Mouse (Mus musculus) cortical plate, adult 2 months (tissue): Measurements from ENCODE around the gene Ptpra. TPM values are rescaled to one million over a fixed set of nuclear protein-coding genes. Genes with fewer than 3 reads are reported as not detected.

Source experiments
- H3K27ac ChIP-seq: fragments of 200-500 bp; 2 replicates; pipeline ENCODE4 v1.5.1; 2012; ENCODE audit warnings: low read length, control low read depth, inconsistent platforms; ENCODE audit not compliant: insufficient read depth
- H3K4me1 ChIP-seq: fragments of 200-500 bp; 2 replicates; pipeline ENCODE4 v1.6.1; 2011; ENCODE audit warnings: low read length; ENCODE audit not compliant: control insufficient read depth, insufficient read depth
- H3K4me3 ChIP-seq: fragments of 200-500 bp; 2 replicates; pipeline ENCODE4 v1.5.1; 2011; ENCODE audit warnings: mild to moderate bottlenecking, low read length, control low read depth; ENCODE audit not compliant: insufficient read depth
- CTCF ChIP-seq: fragments of 200-500 bp; IDR thresholded peaks from 2 replicates; pipeline ENCODE4 v1.5.1; 2011; ENCODE audit warnings: mild to moderate bottlenecking, control low read depth, low read length; ENCODE audit not compliant: insufficient read depth; ENCODE audit errors: extremely low read depth
- POLR2A ChIP-seq: fragments of 200-500 bp; IDR thresholded peaks from 2 replicates; pipeline ENCODE4 v1.6.1; 2011; ENCODE audit warnings: mild to moderate bottlenecking, low read length, control low read depth; ENCODE audit not compliant: insufficient read depth; ENCODE audit errors: extremely low read depth
- polyA plus RNA-seq: library from polyadenylated mRNA; depleted of rRNA; stranded (reverse); fragments of >200 nt; gene quantifications from 2 replicates; pipeline ENCODE4 v1.2.3, GENCODE M21; 2012

The Ptpra gene
- polyA plus RNA-seq, 1 experiment: 156 TPM

DNA sequence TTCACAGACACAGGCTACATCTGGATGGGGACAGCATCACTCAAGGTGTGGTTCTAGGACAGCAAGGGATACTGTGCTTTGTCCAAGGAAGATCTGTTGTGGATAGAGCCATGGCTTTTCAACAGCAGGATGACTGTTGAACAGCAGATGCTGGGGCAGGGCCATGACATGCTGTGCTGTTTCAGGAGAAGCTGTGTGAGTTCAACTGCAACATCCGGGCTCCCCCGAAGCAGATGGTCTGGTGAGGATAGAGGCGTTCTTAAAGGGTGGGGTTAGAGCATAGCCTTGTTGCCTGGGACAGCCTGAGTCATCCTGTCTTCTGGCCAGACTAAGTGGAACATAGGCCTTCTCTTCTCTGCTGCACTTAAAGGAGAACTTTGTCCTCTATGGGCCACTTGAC lies 11.2 kb upstream of the Ptpra start:
- Histone ChIP-seq H3K27ac (no peak overlapping the region), H3K4me3 (no peak overlapping the region), H3K4me1 (no peaks in the 10 kb centered on the region)
- TF ChIP-seq CTCF (no peak), POLR2A (no peak)

DNA sequence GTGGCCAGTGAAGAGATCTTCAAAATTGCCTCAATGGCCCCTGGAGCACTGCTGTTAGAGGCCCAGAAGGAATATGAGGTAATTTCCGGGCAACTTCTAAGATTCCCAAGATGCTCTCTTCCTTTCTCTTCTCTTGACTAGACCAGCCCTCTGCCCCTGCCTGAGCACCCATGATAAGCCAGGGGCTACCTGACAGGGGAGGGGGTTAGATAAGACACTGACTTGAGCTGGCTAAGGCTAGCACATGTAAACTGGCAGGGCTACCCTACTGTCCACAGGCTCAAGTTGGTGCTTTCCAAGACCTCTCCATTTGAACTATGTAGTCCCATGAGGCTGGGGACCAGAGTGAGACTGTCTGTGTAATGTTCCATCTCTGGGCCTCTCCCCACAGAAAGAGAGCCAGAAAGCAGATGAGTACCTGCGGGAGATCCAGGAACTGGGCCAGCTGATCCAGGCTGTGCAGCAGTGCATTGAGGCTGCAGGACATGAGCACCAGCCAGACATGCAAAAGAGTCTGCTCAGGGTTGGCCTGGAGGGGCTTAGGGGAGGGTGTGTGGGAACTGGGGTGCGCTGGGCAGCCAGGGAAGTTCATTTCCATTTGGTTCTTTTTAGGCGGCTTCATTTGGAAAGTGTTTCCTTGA lies 10.1 kb upstream of the Ptpra start:
- Histone ChIP-seq H3K27ac (no peak overlapping the region), H3K4me1 (no peaks in the 10 kb centered on the region), H3K4me3 (no peak overlapping the region)
- TF ChIP-seq CTCF (no peak), POLR2A (no peak)

DNA sequence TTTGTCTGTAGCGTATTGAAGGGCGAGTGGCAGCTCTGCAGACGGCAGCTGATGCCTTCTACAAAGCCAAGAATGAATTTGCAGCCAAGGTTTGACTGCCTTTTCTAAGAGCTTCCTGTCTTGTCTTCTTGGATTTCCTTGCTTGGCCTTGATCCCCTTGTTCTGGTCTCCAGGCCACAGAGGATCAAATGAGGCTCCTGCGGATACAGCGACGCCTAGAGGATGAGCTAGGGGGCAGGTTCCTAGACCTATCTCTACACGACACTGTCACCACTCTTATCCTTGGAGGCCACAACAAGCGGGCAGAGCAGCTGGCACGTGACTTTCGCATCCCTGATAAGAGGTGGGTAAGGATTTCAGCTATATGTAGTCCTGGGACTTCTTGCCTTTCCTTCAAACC lies 7.9 kb upstream of the Ptpra start:
- no peak for TF ChIP-seq POLR2A
- H3K4me1 ChIP-seq: no peaks in the 10 kb centered on the region
- no peak overlapping the region for H3K4me3 ChIP-seq
- no peak overlapping the region for H3K27ac ChIP-seq

DNA sequence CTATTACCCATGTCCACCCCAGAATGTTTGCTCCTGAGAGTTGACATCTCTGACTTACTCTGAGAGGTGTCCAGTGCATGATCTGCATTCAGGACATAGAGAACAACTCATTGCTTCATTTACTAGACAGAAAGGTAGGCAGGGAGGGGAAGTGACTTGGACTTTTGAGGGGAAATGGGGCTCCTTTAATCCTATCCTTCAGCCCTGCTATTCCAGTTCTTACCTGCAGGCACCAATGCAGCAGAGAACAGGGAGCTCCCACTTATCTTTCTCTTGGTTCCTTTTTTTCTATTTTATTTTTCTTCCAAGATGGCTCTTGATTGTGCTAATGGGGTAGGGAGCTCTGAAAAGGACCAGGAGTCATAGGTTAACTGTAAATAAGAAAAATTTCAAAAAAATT lies 1.6 kb upstream of the Ptpra start:
- H3K4me3 ChIP-seq: no peak overlapping the region
- no peak overlapping the region for H3K27ac ChIP-seq
- TF ChIP-seq CTCF (no peak), POLR2A (no peak)
- peaks cover 4% of the 10 kb centered on the region; the same call in 1 of the 2 replicates for H3K4me1 ChIP-seq

DNA sequence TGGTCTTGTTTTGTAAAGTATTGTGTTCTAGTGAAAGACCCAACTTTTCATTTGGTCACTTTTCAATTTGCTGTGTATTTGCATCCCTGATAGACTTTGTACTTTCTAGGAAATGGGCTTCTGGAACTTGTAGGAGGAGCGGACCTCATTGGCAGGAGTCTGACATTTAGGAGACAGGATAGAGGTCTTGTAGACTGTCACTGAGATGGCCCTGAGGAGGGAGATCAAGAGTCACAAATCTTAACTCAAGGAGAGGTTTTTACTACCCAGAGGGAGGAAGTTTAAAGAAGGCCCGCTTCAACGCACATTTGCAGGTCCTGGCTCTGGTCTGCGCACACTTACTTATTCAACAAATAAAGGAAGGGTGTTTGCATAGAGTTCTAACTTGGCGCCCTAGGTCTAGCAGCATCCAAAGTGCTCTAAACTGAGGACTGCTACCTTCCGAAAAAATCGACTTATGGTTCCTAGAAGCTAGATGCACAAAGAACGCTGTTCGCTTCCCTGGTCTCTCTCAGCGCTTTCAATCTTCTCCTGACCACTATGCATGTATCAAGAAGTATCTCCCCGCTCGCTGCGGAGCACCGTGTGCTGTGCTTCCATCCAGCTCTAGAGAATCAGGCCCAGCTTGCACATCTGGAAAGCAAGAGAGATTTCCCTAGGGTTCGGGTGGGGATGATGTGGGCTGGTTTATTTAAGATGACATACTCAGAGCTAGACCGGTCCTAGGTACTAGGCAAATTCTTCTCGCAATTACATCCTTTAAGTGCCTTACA lies 871 bp upstream of the Ptpra start:
- no peak overlapping the region for H3K27ac ChIP-seq
- TF ChIP-seq CTCF (no peak), POLR2A (no peak)

DNA sequence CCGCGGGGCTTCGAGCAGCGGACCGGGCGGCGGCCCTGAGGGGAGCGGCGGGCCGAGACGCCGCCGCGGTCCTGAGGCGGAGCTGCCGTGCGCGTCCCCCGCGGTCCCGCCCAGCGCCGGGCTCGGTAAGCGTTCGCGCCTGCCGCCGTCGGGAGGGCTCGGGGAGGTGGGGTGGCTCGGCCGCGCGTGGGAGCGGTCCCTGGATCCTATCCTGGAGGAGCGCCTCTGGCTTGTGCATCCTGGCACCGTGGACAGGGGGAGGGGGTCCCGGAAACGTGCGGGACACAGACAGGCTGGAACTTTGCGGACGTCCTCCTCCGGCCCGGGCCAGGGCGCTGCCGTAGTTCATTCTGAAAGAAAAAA lies 337 bp downstream of the Ptpra start:
- Histone ChIP-seq H3K27ac (peak overlapping the region; percentile 94), H3K4me1 (peaks cover 8% of the 10 kb centered on the region; the same call in 1 of the 2 replicates), H3K4me3 (peak overlapping the region; percentile 49)
- no peak for TF ChIP-seq CTCF
- no peak for TF ChIP-seq POLR2A

More for the DNA sequence above, 871 bp upstream of the Ptpra start:
- Histone ChIP-seq H3K4me1 (peaks cover 6% of the 10 kb centered on the region; the same call in 1 of the 2 replicates), H3K4me3 (peak overlapping the region; percentile 49)

DNA sequence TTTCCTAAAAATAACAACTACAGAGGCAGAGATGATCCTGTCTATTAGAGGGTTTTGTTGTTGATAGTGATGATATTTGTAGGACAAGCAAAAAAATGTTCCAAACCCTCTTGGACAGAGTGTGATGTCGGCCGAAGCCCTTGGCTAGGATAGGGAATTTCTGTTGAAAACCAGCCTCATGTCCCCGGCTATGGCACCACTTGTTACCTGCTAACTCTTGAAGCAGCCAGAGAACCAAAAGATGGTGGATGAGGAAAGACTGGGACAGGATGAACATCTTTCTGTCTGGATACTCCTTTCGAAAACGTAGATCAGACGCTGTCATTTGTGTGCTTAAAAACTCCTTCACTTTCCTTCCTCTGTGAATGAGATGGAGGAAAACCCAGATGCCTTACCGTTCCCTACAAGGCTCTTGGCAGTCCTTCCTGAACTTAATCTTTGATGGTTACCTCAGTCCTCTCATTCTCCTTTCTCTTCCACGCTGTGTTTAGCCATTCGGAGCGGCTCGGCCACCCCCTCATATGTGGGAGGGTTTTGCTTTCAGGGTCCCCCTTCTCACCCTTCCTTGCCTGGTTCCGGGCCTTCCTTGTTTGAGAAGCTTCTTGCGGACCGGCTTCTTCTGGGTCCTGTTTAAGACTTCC lies 1.1 kb downstream of the Ptpra start:
- Histone ChIP-seq H3K4me1 (peaks cover 8% of the 10 kb centered on the region; the same call in 1 of the 2 replicates), H3K4me3 (peak overlapping the region; percentile 49), H3K27ac (no peak overlapping the region)
- TF ChIP-seq POLR2A: no peak
- no peak for TF ChIP-seq CTCF

DNA sequence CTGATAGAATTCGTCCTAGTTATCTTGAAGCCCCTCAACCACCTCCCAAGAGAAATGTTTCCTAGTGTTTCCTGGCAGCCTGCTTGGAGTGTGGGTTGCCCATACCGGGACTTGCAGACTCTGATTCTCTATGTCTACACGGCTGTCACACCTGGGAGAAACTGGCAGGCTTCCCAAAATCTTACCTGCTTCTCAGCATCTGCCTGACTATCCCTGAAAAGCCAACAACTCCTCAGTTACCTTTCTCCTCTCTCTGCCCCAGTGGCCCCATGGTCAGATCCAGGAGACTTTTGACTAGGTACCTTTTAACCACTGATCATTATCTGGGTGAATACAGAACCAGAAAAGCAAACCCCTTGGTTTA lies 1.6 kb downstream of the Ptpra start:
- TF ChIP-seq POLR2A (no peak), CTCF (no peak)
- Histone ChIP-seq H3K4me3 (peak overlapping the region; percentile 49), H3K4me1 (peaks cover 9% of the 10 kb centered on the region), H3K27ac (no peak overlapping the region)

DNA sequence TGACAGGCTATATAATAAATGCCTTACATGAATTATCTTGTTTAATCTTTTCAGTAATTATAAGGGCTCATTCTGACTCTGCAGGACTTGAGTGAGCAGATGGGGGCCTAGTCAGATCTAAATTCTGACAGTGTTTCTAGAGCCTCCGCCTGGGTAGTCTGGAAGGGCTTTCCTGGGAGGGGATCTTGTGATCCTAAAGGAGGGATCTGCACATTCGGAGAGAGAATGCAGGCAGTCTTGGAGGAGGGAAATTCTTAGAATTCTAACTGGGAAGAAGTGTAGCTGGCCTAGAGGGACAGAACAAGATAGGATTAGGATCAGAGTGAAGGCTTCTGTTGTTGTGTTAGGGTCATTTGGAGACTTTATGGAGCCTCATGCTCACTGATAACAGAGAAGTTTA lies 2.2 kb downstream of the Ptpra start:
- no peak for TF ChIP-seq POLR2A
- TF ChIP-seq CTCF: no peak
- H3K4me3 ChIP-seq: peak overlapping the region; percentile 49; the same call in 1 of the 2 replicates
- H3K4me1 ChIP-seq: peaks cover 11% of the 10 kb centered on the region
- H3K27ac ChIP-seq: no peak overlapping the region
